Comparison of ENCODE assay signal across 9 mouse cellular contexts in genomic region chr5:135914156-135914555, GRCm38 (mm10). TPM values are rescaled to one million over a fixed set of nuclear protein-coding genes. Genes with fewer than 3 reads are reported as not detected.
DNase-seq lines count a peak whose midpoint lies in the region; ATAC-seq and TF ChIP-seq lines count a peak whose summit lies in the region.
"Had no signal": no experiment of that assay in that cellular context is flagged by ENCODE, and none has a peak within 500 bp of the region (broad histone marks: within the 10 kb centered on the region; RNA-seq: fewer than 3 reads in every experiment).

No protein-coding gene starts in this region.

- no peak for TF ChIP-seq EP300 in heart, adult 2 months (IDR thresholded peaks at IDR 0.05; ENCODE audit: insufficient read depth, low read depth, low read length)

- no peak overlapping the region for H3K4me2 ChIP-seq in forebrain, embryonic 13.5 days
- no peak overlapping the region for H3K4me2 ChIP-seq in hindbrain, embryonic 11.5 days (replicated peaks; ENCODE audit: low read depth, low read length)
- H3K4me2 ChIP-seq: midbrain, embryonic 11.5 days had no signal

- H3K27me3 ChIP-seq in heart, adult 2 months (ENCODE audit: control insufficient read depth, insufficient read depth, low read length) = no peaks in the 10 kb centered on the region
- no peaks in the 10 kb centered on the region for H3K27me3 ChIP-seq in forebrain, embryonic 13.5 days
- H3K27me3 ChIP-seq in hindbrain, embryonic 11.5 days (ENCODE audit: control insufficient read depth, insufficient read depth, low read length) = no peaks in the 10 kb centered on the region

- H3K9ac ChIP-seq in heart, adult 2 months (ENCODE audit: low read depth, low read length) = peak overlapping the region; percentile 28; the same call in 1 of the 2 replicates
- H3K9ac ChIP-seq in forebrain, embryonic 13.5 days = no peak overlapping the region
- no peak overlapping the region for H3K9ac ChIP-seq in hindbrain, embryonic 11.5 days (ENCODE audit: low read depth, low read length)

- H3K27ac ChIP-seq in heart, adult 2 months = peak overlapping the region; percentile 96
- H3K27ac ChIP-seq in forebrain, embryonic 13.5 days = no peak overlapping the region
- H3K27ac ChIP-seq in hindbrain, embryonic 11.5 days (ENCODE audit: low read depth, low read length) = no peak overlapping the region

- peaks cover 25% of the 10 kb centered on the region for H3K4me1 ChIP-seq in heart, adult 2 months (ENCODE audit: control insufficient read depth, insufficient read depth, low read length)
- peaks cover 4% of the 10 kb centered on the region; the same call in 1 of the 2 replicates for H3K4me1 ChIP-seq in forebrain, embryonic 13.5 days
- H3K4me1 ChIP-seq in hindbrain, embryonic 11.5 days (replicated peaks; ENCODE audit: control insufficient read depth, insufficient read depth, low read length) = no peaks in the 10 kb centered on the region

- no peak for TF ChIP-seq CTCF in heart, adult 2 months (IDR thresholded peaks at IDR 0.05)

- no peak overlapping the region for H3K4me3 ChIP-seq in heart, adult 2 months
- H3K4me3 ChIP-seq in forebrain, embryonic 13.5 days = no peak overlapping the region
- no peak overlapping the region for H3K4me3 ChIP-seq in hindbrain, embryonic 11.5 days (ENCODE audit: low read depth, low read length)

- ATAC-seq in CD4-positive, CD25-positive, alpha-beta regulatory T cell, adult 4 months = no peak
- no peak for ATAC-seq in forebrain, embryonic 13.5 days
- ATAC-seq in hindbrain, embryonic 11.5 days (ENCODE audit: low FRiP score) = no peak

- H3K36me3 ChIP-seq in heart, adult 2 months (ENCODE audit: control insufficient read depth, insufficient read depth, low read length) = peaks cover 8% of the 10 kb centered on the region
- H3K36me3 ChIP-seq in forebrain, embryonic 13.5 days (ENCODE audit: poor library complexity, severe bottlenecking) = peaks cover 96% of the 10 kb centered on the region
- peaks cover 23% of the 10 kb centered on the region for H3K36me3 ChIP-seq in hindbrain, embryonic 11.5 days (ENCODE audit: control insufficient read depth, insufficient read depth, low read length)

- H3K9me3 ChIP-seq in forebrain, embryonic 13.5 days (replicated peaks) = no peaks in the 10 kb centered on the region
- no peaks in the 10 kb centered on the region for H3K9me3 ChIP-seq in hindbrain, embryonic 11.5 days (ENCODE audit: control insufficient read depth, low read length)

- intact Hi-C loops in heart, adult 2 months (cut with DNase I) = no loop called here

- peak; percentile 71 to 84 for DNase-seq in adrenal gland, adult (ENCODE audit: inconsistent age in 2 of 2, low spot score in 1 of 2)
- DNase-seq in adrenal gland, postnatal 4 days (ENCODE audit: low spot score in 2 of 2) = no peak
- DNase-seq in adrenal gland, postnatal 25 days = peak; percentile 38
- peak; percentile 55 to 82 for DNase-seq in heart, adult 2 months
- peak; percentile 73 to 84 for DNase-seq in lung, adult 18-20 months
- no peak for DNase-seq in hindbrain, embryonic 11.5 days (ENCODE audit: low spot score)

- peak; percentile 41; the same call in 1 of the 2 replicates for TF ChIP-seq POLR2A in heart, adult 2 months (IDR thresholded peaks at IDR 0.05; ENCODE audit: insufficient read depth, low read depth, low read length)

- WGBS in heart, adult 2 months = 35% methylated on average over 6 of the region's 6 CpGs
- 91% methylated on average over 6 of the region's 6 CpGs for WGBS in forebrain, embryonic 13.5 days
- 94% methylated on average over 6 of the region's 6 CpGs for WGBS in hindbrain, embryonic 11.5 days

- H3K79me2 ChIP-seq in heart, adult 2 months (replicated peaks; ENCODE audit: control insufficient read depth, insufficient read depth, low read length) = peaks cover 3% of the 10 kb centered on the region; the same call in 1 of the 2 replicates

RNA-seq across cellular contexts. Expression of gene Ywhag, which starts 20.3 kb away (rescaled TPM):
- 100 to 1,000 TPM; 285 to 303 TPM for total RNA-seq in adrenal gland, postnatal 4 days (2021)
- total RNA-seq in adrenal gland, postnatal 25 days (2021) = 477 and 524 TPM in 2 replicates
- total RNA-seq in heart, adult 2 months (2021) = 100 to 1,000 TPM; 275 to 304 TPM
- 99.0 and 116 TPM in 2 replicates for polyA plus RNA-seq in heart, adult 2 months (2012; rRNA removed)
- 10 to 100 TPM; 29.6 to 47.8 TPM for polyA plus RNA-seq in CD4-positive, CD25-positive, alpha-beta regulatory T cell, adult 4 months (2017; shearing (Covaris generic))
- polyA plus RNA-seq in forebrain, embryonic 13.5 days (2015; fragmentation: Nextera tagmentation; extraction: Ambion mirVana) = 424 and 485 TPM in 2 replicates
- polyA plus RNA-seq in hindbrain, embryonic 11.5 days (2014; fragmentation: Nextera tagmentation; extraction: Ambion mirVana) = 204 and 208 TPM in 2 replicates

RNA-seq across cellular contexts. Expression of gene Hspb1, which starts 26.4 kb away (rescaled TPM):
- total RNA-seq in adrenal gland, postnatal 4 days (2021) = 10 to 100 TPM; 49.4 to 56.5 TPM
- 80.7 and 133 TPM in 2 replicates for total RNA-seq in adrenal gland, postnatal 25 days (2021)
- 100 to 1,000 TPM; 434 to 446 TPM for total RNA-seq in heart, adult 2 months (2021)
- 427 and 635 TPM in 2 replicates for polyA plus RNA-seq in heart, adult 2 months (2012; rRNA removed)
- 1 to 10 TPM in 1 of 2 experiments, not detected in 1; 1.3 TPM for polyA plus RNA-seq in CD4-positive, CD25-positive, alpha-beta regulatory T cell, adult 4 months (2017; shearing (Covaris generic))
- 3.9 and 4.3 TPM in 2 replicates for polyA plus RNA-seq in forebrain, embryonic 13.5 days (2015; fragmentation: Nextera tagmentation; extraction: Ambion mirVana)
- 16.6 and 26.1 TPM in 2 replicates for polyA plus RNA-seq in hindbrain, embryonic 11.5 days (2014; fragmentation: Nextera tagmentation; extraction: Ambion mirVana)

Comparison
In these comparisons a context has a peak if more than half of its experiments do, and no peak if none do; other contexts are left out.
1. DNase-seq: peak in adrenal gland, adult (2 of 2), adrenal gland, postnatal 25 days (single experiment), heart, adult 2 months (2 of 2) and lung, adult 18-20 months (2 of 2); none in adrenal gland, postnatal 4 days (0 of 2) and hindbrain, embryonic 11.5 days (single experiment).
2. RNA of gene Hspb1, which starts 26.4 kb away (polyA plus RNA-seq): 427 to 635 TPM in heart, adult 2 months; 16.6 to 26.1 TPM in hindbrain, embryonic 11.5 days, 3.9 to 4.3 TPM in forebrain, embryonic 13.5 days and 1.3 TPM in CD4-positive, CD25-positive, alpha-beta regulatory T cell, adult 4 months; every median in the first group is over 10 times any median in the second.